Mouse (Mus musculus) heart, adult 2 months (tissue): Measurements from ENCODE around the gene Ddx31. TPM values are rescaled to one million over a fixed set of nuclear protein-coding genes. Genes with fewer than 3 reads are reported as not detected.

Source experiments
- DNase-seq, 2 experiments: peaks; one replicate each; pipeline ENCODE4 v3.0.0; 2021
- H3K27ac ChIP-seq: fragments of 200-600 bp; 2 replicates; pipeline ENCODE4 v1.8.1; 2022
- H3K27me3 ChIP-seq: fragments of 200-500 bp; 2 replicates; pipeline ENCODE4 v1.6.1; 2012; ENCODE audit warnings: mild to moderate bottlenecking, low read length, inconsistent platforms, mixed read lengths; ENCODE audit not compliant: control insufficient read depth, insufficient read depth
- H3K36me3 ChIP-seq: fragments of 200-500 bp; 2 replicates; pipeline ENCODE4 v1.6.1; 2012; ENCODE audit warnings: low read length, inconsistent platforms; ENCODE audit not compliant: control insufficient read depth, insufficient read depth
- H3K4me1 ChIP-seq: fragments of 200-500 bp; 2 replicates; pipeline ENCODE4 v1.6.1; 2011; ENCODE audit warnings: low read length; ENCODE audit not compliant: control insufficient read depth, insufficient read depth
- H3K4me3 ChIP-seq: fragments of 200-600 bp; 2 replicates; pipeline ENCODE4 v1.8.1; 2022
- H3K79me2 ChIP-seq: fragments of 200-500 bp; replicated peaks from 2 replicates; pipeline ENCODE4 v1.6.1; 2012; ENCODE audit warnings: mild to moderate bottlenecking, inconsistent platforms, low read length, moderate library complexity, mixed read lengths; ENCODE audit not compliant: control insufficient read depth, insufficient read depth
- H3K9ac ChIP-seq: fragments of 200-500 bp; 2 replicates; pipeline ENCODE4 v1.6.1; 2012; ENCODE audit warnings: low read depth, mild to moderate bottlenecking, control low read depth, inconsistent platforms, low read length, mixed read lengths
- CTCF ChIP-seq: fragments of 200-600 bp; IDR thresholded peaks from 2 replicates; pipeline ENCODE4 v1.8.1; 2022; ENCODE audit warnings: antibody characterized with exemption, mild to moderate bottlenecking, moderate library complexity
- EP300 ChIP-seq: fragments of 200-500 bp; IDR thresholded peaks from 2 replicates; pipeline ENCODE4 v1.6.1; 2011; ENCODE audit warnings: low read depth, low read length, control low read depth; ENCODE audit not compliant: insufficient read depth
- POLR2A ChIP-seq: fragments of 200-500 bp; IDR thresholded peaks from 2 replicates; pipeline ENCODE4 v1.6.1; 2011; ENCODE audit warnings: mild to moderate bottlenecking, low read depth, low read length, control low read depth; ENCODE audit not compliant: insufficient read depth
- WGBS: fragments of 180-500 bp; shearing (Covaris S2); methylation state at CpG from one replicate; pipeline ENCODE4 v1.1.7; 2018; 5-methylcytosine and 5-hydroxymethylcytosine counted together
- intact Hi-C: fragments of 180-260 bp; cut with DNase I; formaldehyde crosslinking; loops from one replicate; pipeline ENCODE4 v1.15.1; 2025
- polyA plus RNA-seq: library from polyadenylated mRNA; depleted of rRNA; stranded (reverse); fragments of >200 nt; gene quantifications from 2 replicates; pipeline ENCODE4 v1.2.3, GENCODE M21; 2012
- total RNA-seq, 2 experiments: library from RNA; stranded (reverse); gene quantifications; 2 replicates each; pipeline ENCODE4 v1.2.3; 2021

Gene Ddx31
- total and polyA plus RNA-seq, 3 experiments: 1.5 to 4.5 (median 4.1) TPM

DNA sequence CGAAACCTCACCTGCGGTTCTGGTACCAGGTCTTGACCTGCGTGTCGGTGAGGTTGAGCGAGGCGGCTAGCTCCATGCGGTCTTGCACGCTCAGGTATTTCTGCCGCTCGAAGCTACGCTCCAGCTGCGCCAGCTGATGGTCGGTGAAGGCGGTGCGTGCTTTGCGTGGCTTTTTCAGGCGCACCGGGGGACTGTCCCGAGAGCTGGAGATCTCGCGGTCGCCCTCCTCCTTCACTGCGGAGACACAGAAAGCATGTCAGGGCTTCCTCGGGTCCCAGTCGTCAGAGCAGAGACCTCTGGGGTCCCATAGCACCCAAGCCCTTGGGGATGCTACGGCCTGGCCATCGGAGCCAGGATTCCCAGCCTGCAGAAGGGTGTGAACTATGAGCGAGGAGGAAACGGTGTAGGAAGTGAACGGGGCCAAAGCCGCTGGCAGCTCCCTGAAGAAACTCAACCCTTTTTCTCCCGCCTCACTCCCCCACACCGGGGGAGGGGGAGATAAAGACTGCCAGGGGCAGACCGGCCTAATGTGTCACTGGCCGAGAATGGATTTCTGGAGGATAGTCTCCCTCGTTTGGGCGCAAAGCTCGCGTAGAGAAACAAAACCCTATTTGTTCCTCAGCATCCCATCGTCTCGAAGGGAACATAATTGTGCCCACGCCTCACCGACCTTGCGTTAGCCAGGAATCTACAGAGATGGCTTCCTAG is 71.3 kb downstream of the Ddx31 start:
- H3K27me3 ChIP-seq: peaks cover 37% of the 10 kb centered on the region
- intact Hi-C loops: loop anchor here (5.0 kb wide), 1 partner anchor 69 kb away; the partner anchor contains the start of genes Ddx31 and Gtf3c4
- no peaks in the 10 kb centered on the region; the same call in 1 of the 2 replicates for H3K4me1 ChIP-seq
- no peak overlapping the region for H3K4me3 ChIP-seq
- no peak for TF ChIP-seq POLR2A
- TF ChIP-seq EP300: no peak
- TF ChIP-seq CTCF: no peak
- no peak for DNase-seq
- no peak overlapping the region for H3K9ac ChIP-seq
- no peak overlapping the region for H3K27ac ChIP-seq
- 5% methylated on average over 44 of the region's 44 CpGs for WGBS
- H3K36me3 ChIP-seq: no peaks in the 10 kb centered on the region
- H3K79me2 ChIP-seq: no peaks in the 10 kb centered on the region

DNA sequence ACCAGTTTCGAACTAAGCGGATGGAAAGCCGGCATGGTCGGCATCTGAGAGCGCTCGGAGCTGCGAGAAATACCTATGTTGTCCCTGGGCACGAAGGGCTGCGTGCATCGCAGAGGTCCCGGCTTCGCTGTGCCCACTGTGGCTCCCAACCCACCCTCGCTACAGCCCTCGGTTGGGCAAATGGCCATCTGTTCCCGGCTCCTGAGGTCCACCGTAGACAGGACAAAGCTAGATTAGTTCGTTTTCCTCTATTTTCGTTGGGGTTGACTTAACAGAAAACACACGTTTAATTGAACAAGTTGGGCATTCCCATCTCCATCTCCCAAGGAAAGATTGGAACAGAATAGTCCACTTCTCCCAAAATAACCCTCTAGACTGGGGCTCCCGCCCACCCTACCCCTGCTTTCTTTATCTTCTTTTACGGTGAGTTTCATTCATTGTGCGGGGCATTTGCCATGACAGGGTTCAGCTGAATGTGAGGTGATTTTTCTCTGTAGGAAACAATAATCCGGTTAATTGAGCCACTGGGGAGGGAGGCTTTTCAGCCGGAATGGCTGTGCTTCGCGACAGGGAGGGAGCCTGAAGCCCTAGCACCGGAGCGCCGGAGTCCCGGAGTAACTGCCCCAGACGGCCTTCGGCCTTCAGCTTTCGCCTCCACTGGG is 72.0 kb downstream of the Ddx31 start:
- no peak overlapping the region for H3K9ac ChIP-seq
- no peak for TF ChIP-seq EP300
- TF ChIP-seq CTCF: no peak
- TF ChIP-seq POLR2A: no peak
- H3K4me1 ChIP-seq: no peaks in the 10 kb centered on the region; the same call in 1 of the 2 replicates
- H3K27me3 ChIP-seq: peaks cover 42% of the 10 kb centered on the region
- H3K27ac ChIP-seq: no peak overlapping the region
- intact Hi-C loops: loop anchor here (5.0 kb wide), 1 partner anchor 70 kb away; the partner anchor contains the start of genes Ddx31 and Gtf3c4
- H3K4me3 ChIP-seq: no peak overlapping the region
- no peaks in the 10 kb centered on the region for H3K36me3 ChIP-seq
- no peaks in the 10 kb centered on the region for H3K79me2 ChIP-seq
- WGBS: 6% methylated on average over 33 of the region's 33 CpGs
- no peak for DNase-seq

DNA sequence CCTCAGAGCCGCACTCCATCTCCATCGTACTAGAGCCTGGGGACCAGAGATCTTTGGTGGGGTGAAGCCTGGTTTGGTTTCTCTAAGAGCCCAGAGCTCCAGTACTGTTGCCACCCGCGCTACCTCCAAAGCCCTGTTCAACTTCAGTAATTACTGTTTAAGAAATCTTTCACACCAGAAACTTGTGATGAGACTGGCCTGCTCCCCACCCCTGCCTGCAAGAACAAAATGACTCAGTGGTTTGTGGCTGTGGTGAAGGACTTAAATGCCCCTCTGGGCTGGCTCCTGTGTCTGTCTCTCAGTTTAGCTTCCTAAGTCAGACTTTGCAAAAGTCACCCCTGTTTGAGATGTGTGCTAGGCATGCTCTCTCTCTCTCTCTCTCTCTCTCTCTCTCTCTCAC is 72.8 kb downstream of the Ddx31 start:
- Histone ChIP-seq H3K4me3 (no peak overlapping the region), H3K79me2 (no peaks in the 10 kb centered on the region), H3K27me3 (peaks cover 50% of the 10 kb centered on the region), H3K27ac (no peak overlapping the region), H3K9ac (no peak overlapping the region), H3K4me1 (no peaks in the 10 kb centered on the region; the same call in 1 of the 2 replicates), H3K36me3 (no peaks in the 10 kb centered on the region)
- no peak for DNase-seq
- 14% methylated on average over 4 of the region's 4 CpGs for WGBS
- intact Hi-C loops: loop anchor here (5.0 kb wide), 1 partner anchor 71 kb away; the partner anchor contains the start of genes Ddx31 and Gtf3c4
- TF ChIP-seq EP300 (no peak), POLR2A (no peak), CTCF (no peak)

DNA sequence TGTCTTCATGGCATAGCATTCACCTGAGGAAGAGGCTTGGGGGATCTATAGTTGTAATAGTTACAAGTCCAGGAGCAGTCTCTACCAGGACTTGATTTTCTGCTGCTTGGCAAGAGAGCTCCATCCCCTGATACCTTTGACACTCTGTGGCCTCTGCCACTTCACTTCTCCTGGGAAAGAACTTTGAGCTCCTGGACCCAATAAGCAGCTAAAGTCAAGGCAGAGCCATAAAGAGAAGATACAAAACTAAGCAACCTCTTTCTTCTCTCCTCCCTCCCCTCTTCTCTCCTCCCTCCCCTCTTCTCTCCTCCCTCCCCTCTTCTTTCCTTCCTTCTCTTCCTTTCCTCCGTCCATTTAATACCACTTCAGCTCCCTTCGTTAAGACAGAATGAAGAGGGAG is 73.9 kb downstream of the Ddx31 start:
- no peaks in the 10 kb centered on the region for H3K79me2 ChIP-seq
- intact Hi-C loops: loop anchor here (5.0 kb wide), 1 partner anchor 72 kb away; the partner anchor contains the start of genes Ddx31 and Gtf3c4
- no peak for TF ChIP-seq POLR2A
- no peak for TF ChIP-seq CTCF
- no peak for TF ChIP-seq EP300
- H3K36me3 ChIP-seq: no peaks in the 10 kb centered on the region
- H3K27ac ChIP-seq: no peak overlapping the region
- no peak overlapping the region for H3K4me3 ChIP-seq
- H3K27me3 ChIP-seq: peaks cover 49% of the 10 kb centered on the region
- H3K9ac ChIP-seq: no peak overlapping the region
- no peaks in the 10 kb centered on the region for H3K4me1 ChIP-seq
- WGBS: 8% methylated on average over 2 of the region's 2 CpGs
- DNase-seq: no peak

DNA sequence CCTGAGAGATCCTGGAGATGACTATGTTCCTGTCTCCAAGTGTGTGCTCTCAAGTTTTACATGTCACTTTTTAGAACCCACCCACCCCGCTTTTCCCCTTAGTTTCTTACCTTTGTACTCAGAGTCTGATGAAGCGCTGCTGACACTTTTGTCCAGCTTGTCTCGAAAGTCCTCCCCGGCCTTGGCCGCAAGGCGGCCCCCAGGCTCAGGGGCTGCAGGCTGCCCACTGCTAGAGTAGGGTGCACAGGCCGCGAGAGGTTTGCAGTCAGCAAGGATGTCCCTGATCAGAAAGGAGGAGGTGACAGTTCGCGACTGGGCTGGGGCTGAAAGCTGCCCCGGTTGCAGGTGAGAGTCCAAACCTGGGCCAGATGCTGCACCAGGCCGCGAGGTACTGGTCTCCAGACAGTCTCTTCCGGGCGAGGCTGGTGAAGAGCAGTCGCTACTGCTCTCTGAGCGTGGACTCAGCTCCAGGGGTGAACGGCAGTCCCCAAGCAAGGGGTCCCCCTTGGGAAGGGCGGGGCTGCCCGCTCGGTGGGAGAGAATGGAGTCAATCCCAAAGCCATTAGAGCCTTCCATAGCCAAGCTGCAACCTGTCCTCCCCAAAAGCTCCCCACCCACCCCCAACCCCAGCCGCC is 75.0 kb downstream of the Ddx31 start:
- no peak for TF ChIP-seq CTCF
- no peak for TF ChIP-seq POLR2A
- TF ChIP-seq EP300: no peak
- H3K27me3 ChIP-seq: peaks cover 45% of the 10 kb centered on the region
- intact Hi-C loops: no loop called here
- no peak for DNase-seq
- H3K36me3 ChIP-seq: no peaks in the 10 kb centered on the region
- no peak overlapping the region for H3K4me3 ChIP-seq
- no peak overlapping the region for H3K9ac ChIP-seq
- 5% methylated on average over 22 of the region's 22 CpGs for WGBS
- H3K27ac ChIP-seq: no peak overlapping the region
- H3K79me2 ChIP-seq: no peaks in the 10 kb centered on the region
- H3K4me1 ChIP-seq: no peaks in the 10 kb centered on the region
